Mouse (Mus musculus): ENCODE measurements around the gene Ctcf.
A peak's percentile ranks its signal among the peaks of the same experiment; 100 is the strongest.

Gene Ctcf

GRCm38 (mm10) chr8:105699488-105700215, 63.3 kb downstream of the Ctcf start:
- DNase-seq (ENCODE audit: inconsistent age in 2 of 2, low spot score in 1 of 2) = no peak

GRCm38 (mm10) chr8:105700566-105700965, 64.2 kb downstream of the Ctcf start:
- no peak for DNase-seq (ENCODE audit: inconsistent age in 2 of 2, low spot score in 1 of 2)

DNA sequence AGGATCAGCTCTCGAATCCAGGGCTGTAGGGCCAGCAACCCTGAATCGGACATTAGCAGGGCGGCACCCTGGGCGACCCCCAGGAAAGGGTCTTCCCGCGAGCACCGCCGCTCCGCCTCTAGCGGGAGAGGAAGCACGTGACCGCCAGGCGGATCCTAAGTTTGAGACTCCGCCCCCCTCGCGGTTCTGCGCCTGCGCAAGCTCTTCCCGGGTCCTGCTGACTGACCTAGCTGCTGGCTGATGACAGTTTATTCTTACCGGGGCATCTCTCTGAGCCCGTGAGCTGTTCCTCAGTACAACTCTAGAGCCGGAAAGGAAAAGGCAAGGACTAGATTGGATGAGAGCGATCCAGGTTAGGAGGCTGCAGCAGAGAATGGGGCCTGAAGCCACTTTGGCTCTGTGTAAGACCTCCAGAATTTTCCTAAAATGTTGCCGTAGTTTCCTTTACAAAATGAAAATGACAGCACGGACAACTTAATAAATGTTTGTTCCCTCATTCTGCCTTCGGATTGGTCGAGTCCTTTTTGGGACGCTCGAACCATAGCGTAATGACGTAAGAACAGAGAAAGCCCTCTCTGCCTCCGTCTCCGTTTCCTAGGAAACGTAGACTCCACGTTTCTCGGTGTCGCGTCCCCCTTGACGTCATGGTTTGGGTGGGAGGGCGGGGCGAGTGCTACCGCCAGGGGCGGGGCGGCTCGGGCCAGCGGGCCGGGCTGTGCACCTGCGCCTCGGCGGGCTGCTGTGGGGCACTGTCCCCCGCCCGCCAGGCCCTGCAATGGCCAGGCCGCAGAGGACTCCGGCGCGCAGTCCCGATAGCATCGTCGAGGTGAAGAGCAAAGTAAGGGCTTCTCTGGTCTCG, 64.8 kb downstream of the Ctcf start, which contains the start of the genes Acd and Pard6a:
Gene Acd, minus strand, starts transcription at position 137 of the 859 bp plus-strand sequence.
Gene Pard6a, plus strand, starts transcription at position 183 of the 859 bp plus-strand sequence.
- peak; percentile 96 to 99 for DNase-seq (ENCODE audit: inconsistent age in 2 of 2, low spot score in 1 of 2)

GRCm38 (mm10) chr8:105702001-105702401, 65.6 kb downstream of the Ctcf start:
- no peak for DNase-seq (ENCODE audit: inconsistent age in 2 of 2, low spot score in 1 of 2)

DNA sequence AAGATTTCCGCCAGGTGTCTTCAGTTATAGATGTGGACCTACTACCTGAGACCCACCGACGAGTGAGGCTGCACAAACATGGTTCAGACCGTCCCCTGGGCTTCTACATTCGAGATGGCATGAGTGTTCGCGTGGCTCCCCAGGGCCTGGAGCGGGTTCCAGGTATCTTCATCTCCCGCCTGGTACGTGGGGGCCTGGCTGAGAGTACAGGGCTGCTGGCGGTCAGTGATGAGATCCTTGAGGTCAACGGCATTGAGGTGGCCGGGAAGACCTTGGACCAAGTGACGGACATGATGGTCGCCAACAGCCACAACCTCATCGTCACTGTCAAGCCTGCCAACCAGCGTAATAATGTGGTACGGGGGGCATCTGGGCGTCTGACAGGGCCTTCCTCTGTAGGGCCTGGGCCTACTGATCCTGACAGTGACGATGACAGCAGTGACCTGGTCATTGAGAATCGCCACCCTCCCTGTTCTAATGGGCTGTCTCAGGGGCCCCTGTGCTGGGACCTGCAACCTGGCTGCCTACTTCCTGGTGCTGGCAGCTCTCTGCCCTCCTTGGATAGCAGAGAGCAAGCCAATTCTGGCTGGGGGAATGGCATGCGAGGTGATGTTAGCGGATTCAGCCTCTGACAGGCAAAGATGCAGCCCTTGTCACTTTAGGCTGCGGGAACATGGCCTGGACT, 66.5 kb downstream of the Ctcf start:
- DNase-seq (ENCODE audit: inconsistent age in 2 of 2, low spot score in 1 of 2) = peak in 1 of 2 experiments; percentile 48

- no peak for DNase-seq (ENCODE audit: inconsistent age in 2 of 2, low spot score in 1 of 2)
These were observed 67.9 kb downstream of the Ctcf start for GRCm38 (mm10) chr8:105704146-105704812.

DNA sequence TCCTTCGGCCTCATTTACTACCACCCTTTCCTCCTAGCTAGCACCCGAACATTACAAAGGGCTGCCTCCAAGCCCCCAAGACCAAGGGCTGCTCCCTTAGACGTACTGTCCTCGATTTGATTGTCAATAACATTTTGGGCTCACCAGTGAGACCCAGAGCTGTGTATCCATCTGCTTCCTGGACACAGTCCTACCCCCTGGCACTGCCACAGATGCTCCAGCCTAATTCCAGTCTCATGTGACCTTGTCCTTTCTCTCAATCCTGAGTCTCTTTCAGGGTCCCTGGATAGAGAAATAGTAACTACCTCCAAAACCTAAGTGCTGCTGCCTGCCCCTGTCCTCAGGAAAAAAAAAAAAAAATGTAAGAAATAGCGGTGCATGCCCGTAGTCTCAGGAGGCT, 68.6 kb downstream of the Ctcf start:
- no peak for DNase-seq (ENCODE audit: inconsistent age in 2 of 2, low spot score in 1 of 2)

- DNase-seq (ENCODE audit: inconsistent age in 2 of 2, low spot score in 1 of 2) = no peak
These were observed 70.1 kb downstream of the Ctcf start for GRCm38 (mm10) chr8:105706426-105706825.

- DNase-seq (ENCODE audit: inconsistent age in 2 of 2, low spot score in 1 of 2) = peak; percentile 88 to 97
These were observed 71.4 kb downstream of the Ctcf start, which contains the start of the genes 4933405L10Rik and Enkd1 for GRCm38 (mm10) chr8:105707498-105708403. TSS of gene 4933405L10Rik (plus strand) at chr8:105707655. TSS of gene Enkd1 (minus strand) at chr8:105708210.

- DNase-seq (ENCODE audit: inconsistent age in 2 of 2, low spot score in 1 of 2) = no peak
These were observed 72.3 kb downstream of the Ctcf start for GRCm38 (mm10) chr8:105708675-105709074.

- DNase-seq (ENCODE audit: inconsistent age in 2 of 2, low spot score in 1 of 2) = no peak
These were observed 72.9 kb downstream of the Ctcf start for GRCm38 (mm10) chr8:105709317-105709716.

GRCm38 (mm10) chr8:105712286-105712685, 75.9 kb downstream of the Ctcf start:
- DNase-seq (ENCODE audit: inconsistent age in 2 of 2, low spot score in 1 of 2) = no peak

DNA sequence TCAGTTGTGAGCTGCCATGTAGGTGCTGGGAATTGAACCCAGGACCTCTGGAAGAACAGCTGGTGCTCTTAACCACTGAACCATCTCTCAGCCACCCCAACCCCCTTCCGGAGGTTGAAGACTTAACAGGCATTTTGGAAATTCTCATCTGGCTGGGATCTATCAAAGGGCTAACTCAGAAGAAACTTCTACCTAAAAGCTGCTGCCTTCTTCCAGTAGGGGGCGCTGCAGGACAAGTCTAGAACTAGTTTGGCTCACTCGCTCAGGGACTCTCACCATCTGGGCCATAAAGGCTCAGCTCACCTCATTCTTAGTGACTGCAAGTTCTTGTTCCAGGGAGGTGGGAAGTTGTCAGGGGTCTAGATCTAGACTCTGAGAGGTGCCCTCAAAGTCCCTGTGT, 77.8 kb downstream of the Ctcf start:
- peak; percentile 84 to 95 for DNase-seq (ENCODE audit: inconsistent age in 2 of 2, low spot score in 1 of 2)

GRCm38 (mm10) chr8:105715042-105715441, 78.7 kb downstream of the Ctcf start:
- DNase-seq (ENCODE audit: inconsistent age in 2 of 2, low spot score in 1 of 2) = peak in 1 of 2 experiments; percentile 43

DNA sequence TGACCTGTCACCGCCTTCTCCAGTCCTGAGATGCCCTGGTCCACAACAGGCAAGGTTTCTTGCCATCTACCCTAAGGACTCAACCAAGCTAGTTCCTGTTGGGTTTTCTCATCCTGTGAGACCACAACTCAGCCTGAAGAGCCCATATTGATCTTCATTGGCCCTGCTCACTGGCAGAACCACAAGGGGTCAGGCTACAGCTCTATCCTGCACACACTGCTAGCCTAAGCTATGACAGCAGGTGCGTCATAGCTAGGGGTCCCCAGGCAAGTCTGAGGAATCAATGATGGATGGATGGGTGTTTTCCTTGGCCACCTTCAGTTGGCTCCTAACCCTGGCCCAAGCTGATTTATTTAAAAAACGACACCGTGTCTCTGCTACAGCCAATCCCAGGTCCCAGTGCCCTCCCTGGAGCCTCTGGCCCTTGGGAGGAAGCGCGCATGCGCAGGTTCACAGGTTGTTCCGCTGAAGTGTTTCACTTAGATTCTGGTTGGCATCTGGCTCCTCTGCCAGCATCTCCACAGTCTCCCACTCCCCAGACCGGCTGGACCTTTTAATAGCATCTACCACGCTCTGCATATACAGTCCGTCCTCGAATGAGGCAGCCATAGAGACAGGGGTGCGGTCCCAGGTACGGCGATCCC, 80.1 kb downstream of the Ctcf start:
- no peak for DNase-seq (ENCODE audit: inconsistent age in 2 of 2, low spot score in 1 of 2)

- DNase-seq (ENCODE audit: inconsistent age in 2 of 2, low spot score in 1 of 2) = peak; percentile 46 to 70
These were observed 83.3 kb downstream of the Ctcf start for GRCm38 (mm10) chr8:105719637-105720036.

DNA sequence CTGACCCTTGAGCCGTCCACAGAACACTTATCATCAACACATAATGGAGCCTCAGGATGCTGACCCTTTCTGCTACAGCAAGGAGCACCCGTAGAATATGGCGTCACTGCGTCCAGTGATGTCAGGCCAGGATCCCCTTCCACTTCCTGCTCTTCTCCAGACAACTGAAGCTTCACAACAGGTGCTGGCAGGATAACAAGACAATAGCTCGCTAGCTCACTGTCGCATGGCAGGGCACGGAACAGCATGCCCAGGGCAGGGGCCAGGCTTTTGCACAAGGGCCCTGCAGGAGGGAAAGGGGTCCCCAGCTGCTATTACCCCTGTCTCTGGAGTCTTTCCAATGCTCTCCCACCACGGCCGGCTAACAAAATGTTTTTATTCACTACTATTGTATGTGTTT, 86.5 kb downstream of the Ctcf start:
- DNase-seq (ENCODE audit: inconsistent age in 2 of 2, low spot score in 1 of 2) = no peak

GRCm38 (mm10) chr8:105725726-105726125, 89.4 kb downstream of the Ctcf start:
- no peak for DNase-seq (ENCODE audit: inconsistent age in 2 of 2, low spot score in 1 of 2)
